Mouse (Mus musculus): ENCODE results near the gene Srp14.

- TF ChIP-seq CTCF (IDR thresholded peaks at IDR 0.05; ENCODE audit: insufficient read depth, low read depth, low read length) (no peak), POLR2A (IDR thresholded peaks at IDR 0.05; ENCODE audit: insufficient read depth, low read depth, low read length) (no peak)
These were observed 5.9 kb upstream of the Srp14 start for GRCm38 (mm10) chr2:118485415-118485814.
